Mouse (Mus musculus): ENCODE data around the gene Spef1.

Gene Spef1

GRCm38 (mm10) chr2:131172322-131172721, 14.8 kb downstream of the Spef1 start:
- DNase-seq (ENCODE audit: low read depth), result no peak

GRCm38 (mm10) chr2:131171401-131172104, 15.5 kb downstream of the Spef1 start:
- no peak for DNase-seq (ENCODE audit: low read depth)

GRCm38 (mm10) chr2:131170936-131171335, 16.1 kb downstream of the Spef1 start:
- no peak for DNase-seq (ENCODE audit: low read depth)

- no peak for DNase-seq (ENCODE audit: low read depth)
Observed at GRCm38 (mm10) chr2:131168914-131169313, 18.2 kb downstream of the Spef1 start.

DNA sequence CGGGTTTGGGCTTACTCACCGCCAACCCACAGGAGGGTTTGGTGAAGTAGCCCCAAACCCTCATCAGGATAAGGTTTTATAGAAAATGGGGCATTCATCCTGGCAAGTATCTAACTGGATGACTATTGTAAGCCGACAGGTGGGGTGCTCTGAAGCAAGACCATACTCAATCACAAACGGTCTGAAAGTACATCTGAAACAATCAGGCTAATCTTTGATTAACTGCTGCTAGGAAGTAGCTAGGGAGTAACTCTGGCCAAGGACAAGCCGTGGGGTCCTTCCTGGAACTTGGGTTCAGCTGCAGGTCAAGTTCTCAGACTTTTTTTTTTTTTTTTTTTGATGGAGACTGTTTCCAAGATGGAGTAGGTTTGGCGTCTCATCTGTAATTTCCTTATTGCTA, 19.1 kb downstream of the Spef1 start:
- no peak for DNase-seq (ENCODE audit: low read depth)

- no peak for DNase-seq (ENCODE audit: low read depth)
Observed at GRCm38 (mm10) chr2:131166172-131166571, 20.9 kb downstream of the Spef1 start.

DNA sequence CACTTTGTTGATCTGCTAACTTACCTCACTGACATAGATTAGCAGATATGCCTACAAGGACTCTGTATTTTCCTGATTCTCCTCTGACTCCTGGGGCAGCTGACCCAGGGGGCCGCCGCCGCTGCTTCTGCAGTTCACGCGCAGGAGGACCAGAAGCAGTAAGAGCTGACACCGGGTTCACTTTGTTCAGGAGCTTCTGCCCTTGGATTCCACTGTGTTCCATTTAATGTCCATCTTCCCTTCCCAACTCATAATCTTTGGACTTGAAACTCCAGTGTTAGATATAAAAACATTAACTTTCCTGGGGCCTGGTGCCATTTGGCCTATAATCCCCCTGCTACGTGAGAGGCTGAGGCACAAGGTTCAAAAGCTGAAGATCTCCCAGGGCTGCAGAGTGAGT, 23.2 kb downstream of the Spef1 start:
- no peak for DNase-seq (ENCODE audit: low read depth)

DNA sequence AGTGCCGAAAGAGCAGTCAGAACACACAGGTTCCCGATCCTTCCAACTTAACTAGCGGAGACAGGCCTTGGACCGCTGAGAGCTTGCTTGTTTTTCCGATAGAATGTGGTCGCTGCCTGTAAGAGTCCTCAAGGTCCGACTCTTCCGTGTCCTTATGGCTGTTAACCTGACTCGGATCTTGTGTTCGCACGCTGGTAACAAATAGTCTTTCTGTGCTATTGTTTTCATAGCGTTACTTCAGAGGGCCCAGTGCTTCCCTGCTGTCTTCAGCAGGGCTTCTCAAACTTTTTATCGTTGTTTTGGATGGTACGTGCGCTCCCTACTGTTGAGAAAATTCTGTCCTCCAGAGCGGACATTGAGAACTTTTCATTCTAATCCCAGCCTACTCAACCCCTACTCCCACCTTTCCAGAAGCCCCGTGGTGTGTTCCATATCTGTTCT, 26.4 kb downstream of the Spef1 start:
- DNase-seq (ENCODE audit: low read depth), result peak; percentile 76

GRCm38 (mm10) chr2:131159938-131160581, 27.0 kb downstream of the Spef1 start, which contains the start of gene 1700037H04Rik:
1700037H04Rik (minus strand) TSS chr2:131160081.
- DNase-seq (ENCODE audit: low read depth), result peak; percentile 99

DNA sequence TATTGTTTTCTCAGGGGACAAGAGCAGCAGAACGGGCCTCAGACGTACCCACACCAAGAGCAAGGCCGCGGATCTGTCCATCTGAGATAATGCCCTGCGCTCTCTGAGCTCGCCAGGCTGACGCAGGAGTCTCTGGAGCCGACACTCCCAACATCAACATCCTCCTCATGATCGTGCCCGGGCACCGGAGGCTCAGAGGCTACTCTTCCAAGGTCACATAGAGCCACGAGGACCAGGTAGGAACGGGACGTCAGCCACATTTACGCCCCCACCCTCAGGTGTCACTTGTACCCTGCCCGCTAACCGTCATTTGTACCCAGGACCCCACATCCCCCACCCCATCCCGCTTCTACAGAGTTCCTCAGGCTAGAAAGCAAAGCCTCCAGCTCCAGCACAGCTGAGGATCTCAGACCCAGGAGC, 27.6 kb downstream of the Spef1 start:
- peak; percentile 57 for DNase-seq (ENCODE audit: low read depth)

DNA sequence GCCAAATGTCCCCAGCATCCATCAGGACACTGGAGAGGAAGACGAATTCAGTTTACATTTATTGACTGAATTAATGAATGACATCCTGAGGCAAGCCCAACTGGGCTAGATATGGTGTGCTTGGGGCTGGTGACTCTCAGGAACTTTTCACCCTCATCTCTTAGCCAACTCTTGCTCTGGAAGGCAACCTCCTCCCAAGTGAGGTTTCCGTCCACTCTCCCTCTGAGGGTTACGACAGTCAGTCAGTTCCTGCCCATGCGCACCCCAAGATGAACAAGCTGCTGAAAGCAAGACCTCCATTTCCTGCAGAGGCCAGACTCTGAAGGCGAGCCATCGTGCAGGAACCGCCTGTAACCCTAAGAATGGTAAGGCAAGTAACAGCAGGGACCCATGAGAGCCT, 30.1 kb downstream of the Spef1 start:
- DNase-seq (ENCODE audit: low read depth), result peak; percentile 68

DNA sequence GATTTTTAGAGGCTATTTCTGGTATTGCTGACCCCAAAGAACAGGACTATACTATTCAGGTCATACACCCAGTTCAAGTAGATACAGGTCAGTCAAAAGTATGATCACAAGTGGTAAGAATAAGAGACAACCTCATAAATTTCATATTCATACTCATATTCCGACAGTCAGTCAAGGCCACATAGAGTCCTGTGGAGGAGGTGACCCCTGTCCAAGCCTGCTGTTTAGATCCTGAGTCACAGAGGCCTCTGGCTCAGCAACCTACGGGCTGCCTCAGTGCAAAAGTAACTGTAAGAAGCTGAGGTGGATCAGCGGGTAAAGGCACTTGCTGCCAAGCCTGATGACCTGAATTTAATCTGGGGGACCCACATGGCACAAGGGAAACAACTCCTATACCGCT, 33.0 kb downstream of the Spef1 start:
- no peak for DNase-seq (ENCODE audit: low read depth)

DNA sequence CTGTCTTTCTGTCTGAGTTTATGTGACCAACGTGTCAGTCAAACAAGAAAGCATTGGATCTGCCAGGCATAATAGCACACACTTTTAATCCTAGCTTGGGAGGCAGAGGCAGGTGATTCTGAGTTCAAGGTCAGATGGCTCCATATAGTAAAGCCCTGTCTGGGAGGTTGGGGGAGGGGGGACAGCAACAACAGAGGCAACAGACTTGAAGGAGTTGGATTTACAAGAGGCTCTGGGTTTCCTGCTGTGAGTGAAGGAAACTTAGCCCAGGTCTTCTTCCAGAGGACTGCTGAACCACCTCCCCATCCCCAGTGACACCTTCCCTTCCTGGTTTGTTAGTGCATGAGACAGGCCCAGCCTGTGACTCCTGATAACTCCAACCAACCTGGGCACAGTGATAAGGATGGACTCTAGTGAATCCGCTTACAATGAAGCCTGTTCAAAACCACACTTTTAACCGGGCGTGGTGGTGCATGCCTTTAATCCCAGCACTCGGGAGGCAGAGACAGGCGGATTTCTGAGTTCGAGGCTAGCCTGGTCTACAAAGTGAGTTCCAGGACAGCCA, 34.8 kb downstream of the Spef1 start:
- DNase-seq (ENCODE audit: low read depth), result no peak

DNA sequence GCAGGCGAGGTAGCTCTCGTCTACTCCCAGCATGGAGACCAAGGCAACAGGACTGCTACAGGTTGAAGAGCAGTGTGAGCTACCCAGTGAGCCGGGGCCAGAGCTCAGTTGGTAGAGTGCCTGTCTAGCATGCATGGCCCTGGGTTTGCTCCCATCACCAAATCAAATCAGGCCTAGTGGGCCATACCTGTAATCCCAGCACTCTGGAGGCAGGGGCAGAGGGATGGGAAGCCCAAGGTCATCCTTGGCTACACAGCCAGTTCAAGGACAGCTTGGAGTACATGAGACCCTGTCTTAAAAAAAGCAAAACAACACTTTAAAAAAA, 37.9 kb downstream of the Spef1 start:
- DNase-seq (ENCODE audit: low read depth), result no peak

GRCm38 (mm10) chr2:131148353-131149253, 38.5 kb downstream of the Spef1 start:
- DNase-seq (ENCODE audit: low read depth), result no peak

DNA sequence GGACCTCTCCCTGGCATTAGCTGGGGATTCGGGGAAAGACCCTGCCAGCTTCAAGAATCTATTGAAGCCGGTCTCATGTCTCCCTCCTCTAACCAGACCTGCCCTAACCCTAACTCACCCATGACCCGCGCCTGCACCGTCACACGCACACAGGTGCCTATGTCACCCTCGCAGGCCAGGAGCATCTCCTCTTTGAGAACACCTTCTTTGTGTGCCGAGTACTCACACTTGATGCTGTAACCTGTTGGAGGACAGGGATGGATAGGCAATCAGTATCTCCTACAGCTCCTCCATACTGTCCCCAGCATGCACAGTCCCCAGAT, 40.1 kb downstream of the Spef1 start:
- no peak for DNase-seq (ENCODE audit: low read depth)

DNA sequence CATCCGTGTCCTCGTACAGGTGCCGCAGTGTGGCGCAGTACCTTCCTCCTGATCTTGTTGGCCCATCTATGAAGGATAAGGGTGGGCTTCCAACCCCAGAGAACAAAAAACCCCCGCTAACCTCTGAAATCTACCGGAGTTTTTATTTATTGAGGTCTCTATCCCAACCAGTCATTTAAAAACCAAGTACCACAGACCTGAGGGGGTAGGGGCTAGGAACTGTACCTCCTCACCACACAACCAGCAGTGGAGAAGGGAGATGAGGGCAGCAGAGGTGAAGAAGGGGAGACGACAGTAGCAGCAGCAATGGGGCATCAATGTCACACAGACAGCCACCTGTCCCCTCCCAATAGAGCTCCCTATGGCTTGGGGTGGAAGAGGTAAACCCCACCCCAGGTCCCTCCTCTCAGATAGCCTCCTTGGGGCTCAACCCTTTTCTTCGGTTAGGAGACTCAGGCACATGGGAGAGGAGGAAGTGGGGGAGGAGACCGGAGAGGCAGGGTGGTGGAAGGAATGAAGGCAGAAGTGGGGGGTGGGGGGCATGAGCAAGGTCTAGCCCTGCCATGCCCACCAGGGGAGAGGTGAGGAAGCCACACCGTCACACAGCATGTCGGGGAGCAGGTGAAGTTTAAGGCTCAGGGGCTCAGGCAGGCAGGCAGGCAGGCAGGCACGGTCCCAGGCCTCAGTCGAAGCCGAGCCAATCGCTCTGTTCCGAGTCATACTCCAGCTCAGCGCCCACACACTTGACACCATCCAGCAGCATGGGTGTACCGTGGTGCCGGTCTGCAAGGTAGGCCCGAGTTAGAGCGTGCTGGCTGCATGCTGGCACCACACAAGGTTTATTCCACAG, 40.7 kb downstream of the Spef1 start:
- DNase-seq (ENCODE audit: low read depth), result no peak

DNA sequence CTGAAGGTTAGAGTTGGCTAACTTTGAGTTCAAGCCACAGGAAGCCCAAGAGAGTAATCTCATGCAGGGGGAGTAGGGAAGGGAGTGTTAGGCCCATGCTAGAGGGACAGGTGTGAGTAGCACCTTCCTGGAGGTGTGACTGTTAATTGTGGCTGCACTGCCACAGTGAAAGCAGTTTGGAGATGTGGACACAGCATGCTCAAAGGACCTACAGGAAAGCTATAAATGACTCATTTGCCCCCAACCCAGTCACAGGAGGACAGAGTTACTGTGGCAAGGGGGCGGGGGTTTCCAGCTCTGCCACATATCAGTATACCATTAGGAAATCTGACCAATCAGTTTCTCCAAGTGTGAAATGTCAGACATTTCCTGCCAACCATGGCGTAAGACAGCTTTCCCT, 41.5 kb downstream of the Spef1 start:
- DNase-seq (ENCODE audit: low read depth), result peak; percentile 54

DNA sequence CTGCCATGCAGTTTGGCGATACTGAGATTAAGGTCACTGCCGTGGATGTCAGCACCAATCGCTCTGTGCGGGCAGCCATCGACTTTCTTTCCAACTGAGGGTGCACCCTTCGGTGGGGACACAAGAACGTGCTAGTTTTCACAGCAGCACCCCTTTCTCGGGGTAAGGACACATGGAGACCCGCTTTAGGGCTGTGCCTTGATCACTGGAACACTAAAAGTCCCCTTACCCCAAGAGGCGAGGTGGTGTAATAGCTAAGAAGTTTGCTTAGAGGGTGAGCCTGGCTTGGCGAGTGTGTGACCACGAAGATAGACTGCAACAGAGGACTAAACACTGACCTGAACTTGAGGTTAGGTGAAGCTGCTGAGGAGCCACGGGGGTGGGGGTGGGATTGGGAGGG, 42.0 kb downstream of the Spef1 start:
- DNase-seq (ENCODE audit: low read depth), result peak; percentile 18

DNA sequence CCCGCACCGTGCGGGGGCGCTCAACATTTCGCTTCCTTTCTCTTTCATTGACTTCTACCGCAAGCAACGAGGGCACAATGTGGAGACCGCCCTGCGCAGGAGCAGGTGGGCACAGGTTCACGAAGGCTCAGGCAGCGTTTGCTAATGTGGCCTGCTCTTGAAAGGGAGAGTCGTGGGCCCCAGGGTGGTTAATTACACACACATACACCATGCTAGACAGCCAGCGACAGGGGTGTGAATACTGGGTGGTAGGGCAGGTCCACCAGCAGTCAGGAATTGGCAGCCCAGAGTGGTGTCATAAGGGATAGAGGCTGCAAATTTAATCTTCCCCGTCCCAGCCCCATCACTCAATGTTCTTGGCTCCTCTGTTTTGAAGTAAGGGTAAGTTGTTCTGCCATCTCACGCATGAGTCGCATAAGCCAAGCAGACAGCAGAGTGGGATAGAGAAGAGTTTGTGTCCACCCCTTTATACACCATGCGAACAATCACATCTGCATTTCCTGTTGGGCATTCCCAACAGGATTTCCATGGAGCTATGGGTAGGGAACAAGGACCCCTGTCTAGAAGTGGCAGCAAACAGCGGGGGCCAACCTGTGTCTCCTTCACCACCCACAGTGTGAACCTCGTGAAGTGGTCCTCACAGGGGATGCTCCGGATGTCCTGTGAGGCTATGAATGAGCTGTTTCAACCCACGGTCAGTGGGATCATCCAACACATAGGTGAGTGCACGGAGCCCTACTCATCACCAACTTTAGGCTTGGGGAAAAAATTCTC, 43.9 kb downstream of the Spef1 start:
- no peak for DNase-seq (ENCODE audit: low read depth)

DNA sequence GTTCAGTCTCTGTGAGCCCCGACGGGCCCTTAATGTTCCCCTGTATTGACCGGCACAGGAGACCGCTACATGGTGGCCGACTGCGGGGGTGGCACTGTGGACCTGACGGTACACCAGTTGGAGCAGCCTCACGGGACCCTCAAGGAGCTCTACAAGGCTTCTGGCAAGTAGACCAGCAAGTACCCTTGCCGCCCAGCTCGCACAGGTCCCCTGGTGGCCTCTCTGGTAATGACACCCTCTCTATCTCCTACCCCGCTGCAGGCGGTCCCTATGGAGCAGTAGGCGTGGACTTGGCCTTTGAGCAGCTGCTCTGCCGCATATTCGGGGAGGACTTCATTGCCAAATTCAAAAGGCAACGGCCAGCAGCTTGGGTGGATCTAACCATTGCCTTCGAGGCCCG, 44.5 kb downstream of the Spef1 start:
- peak; percentile 86 for DNase-seq (ENCODE audit: low read depth)
